Mouse (Mus musculus) heart, embryonic 15.5 days (tissue): Measurements from ENCODE around the gene Zfp385b. TPM values are rescaled to one million over a fixed set of nuclear protein-coding genes. Genes with fewer than 3 reads are reported as not detected.

Experiments used
- ATAC-seq: fragments of 200-750 bp; cut with Nextera tagmentation; replicated peaks from 2 replicates; pipeline ENCODE4 v1.8.0; 2017; ENCODE audit warnings: low read depth, moderate TSS enrichment; ENCODE audit not compliant: insufficient number of reproducible peaks, insufficient read depth, low FRiP score
- H3K27ac ChIP-seq: fragments of 300-500 bp; sonication (generic); 2 replicates; pipeline ENCODE4 v1.5.1; 2015; ENCODE audit warnings: mild to moderate bottlenecking, inconsistent platforms
- H3K27me3 ChIP-seq: fragments of 300-500 bp; sonication (generic); 2 replicates; pipeline ENCODE4 v1.6.1; 2015; ENCODE audit warnings: inconsistent platforms
- H3K36me3 ChIP-seq: fragments of 300-500 bp; sonication (generic); 2 replicates; pipeline ENCODE4 v1.6.1; 2015; ENCODE audit warnings: mild to moderate bottlenecking, inconsistent platforms
- H3K4me1 ChIP-seq: fragments of 300-500 bp; sonication (generic); replicated peaks from 2 replicates; pipeline ENCODE4 v1.6.1; 2015; ENCODE audit warnings: inconsistent platforms
- H3K4me2 ChIP-seq: fragments of 300-500 bp; sonication (generic); 2 replicates; pipeline ENCODE4 v1.6.1; 2015; ENCODE audit warnings: inconsistent platforms, mild to moderate bottlenecking, moderate library complexity
- H3K4me3 ChIP-seq: fragments of 300-500 bp; sonication (generic); 2 replicates; pipeline ENCODE4 v1.5.1; 2015; ENCODE audit warnings: mild to moderate bottlenecking, inconsistent platforms
- H3K9ac ChIP-seq: fragments of 300-500 bp; sonication (generic); 2 replicates; pipeline ENCODE4 v1.6.1; 2015; ENCODE audit warnings: mild to moderate bottlenecking, inconsistent platforms
- H3K9me3 ChIP-seq: fragments of 300-500 bp; sonication (generic); replicated peaks from 2 replicates; pipeline ENCODE4 v1.6.1; 2016; ENCODE audit warnings: inconsistent platforms
- WGBS: fragments of 180-500 bp; shearing (Covaris S2); methylation state at CpG from one replicate; pipeline ENCODE4 v1.1.7; 2015; ENCODE audit warnings: mixed read lengths; 5-methylcytosine and 5-hydroxymethylcytosine counted together
- polyA plus RNA-seq: library from polyadenylated mRNA; unstranded; fragments of >200 nt; fragmentation: Nextera tagmentation; extraction: Ambion mirVana; gene quantifications from 2 replicates; pipeline ENCODE4 v1.2.1, GENCODE M21; 2015

The Zfp385b gene
- polyA plus RNA-seq, 1 experiment from 2014 or later = 3.8 TPM

- no peak for ATAC-seq
- Histone ChIP-seq H3K27ac (no peak overlapping the region), H3K36me3 (no peaks in the 10 kb centered on the region), H3K9ac (no peak overlapping the region), H3K4me1 (peaks cover 7% of the 10 kb centered on the region), H3K9me3 (peaks cover 6% of the 10 kb centered on the region), H3K4me2 (no peak overlapping the region), H3K27me3 (no peaks in the 10 kb centered on the region), H3K4me3 (no peak overlapping the region)
- 76% methylated on average over 4 of the region's 4 CpGs for WGBS
Measured at GRCm38 (mm10) chr2:77586581-77587360, 232.7 kb downstream of the Zfp385b start.

DNA sequence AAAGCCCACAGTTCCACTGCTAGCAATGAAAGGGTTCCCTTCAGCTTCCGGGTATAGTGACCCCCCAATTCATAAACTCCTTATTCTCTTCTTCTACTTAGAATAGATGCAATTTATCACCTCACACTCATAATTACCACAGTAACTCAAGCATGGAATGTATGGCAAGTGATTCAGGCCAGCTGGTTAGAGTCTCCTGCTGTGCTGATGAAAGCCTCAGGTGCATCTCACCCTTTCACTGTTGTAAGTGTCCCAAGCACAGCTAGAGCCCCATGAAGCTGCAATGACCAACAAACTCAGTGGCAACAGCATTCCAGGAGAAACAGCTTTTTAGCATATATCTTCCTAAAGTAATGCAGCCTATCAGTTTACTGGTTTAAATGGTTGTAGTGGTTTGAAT is 235.9 kb downstream of the Zfp385b start:
- Histone ChIP-seq H3K4me2 (no peak overlapping the region), H3K27ac (no peak overlapping the region), H3K9me3 (peaks cover 6% of the 10 kb centered on the region), H3K27me3 (no peaks in the 10 kb centered on the region), H3K9ac (no peak overlapping the region), H3K36me3 (no peaks in the 10 kb centered on the region), H3K4me1 (peaks cover 1% of the 10 kb centered on the region), H3K4me3 (no peak overlapping the region)
- WGBS = 81% methylated on average over 1 of the region's 1 CpGs
- no peak for ATAC-seq

GRCm38 (mm10) chr2:77576571-77576970 is 242.9 kb downstream of the Zfp385b start:
- no peak overlapping the region for H3K9ac ChIP-seq
- H3K9me3 ChIP-seq = no peaks in the 10 kb centered on the region
- 80% methylated on average over 1 of the region's 1 CpGs for WGBS
- H3K36me3 ChIP-seq = no peaks in the 10 kb centered on the region
- no peak overlapping the region for H3K27ac ChIP-seq
- ATAC-seq = no peak
- no peaks in the 10 kb centered on the region for H3K27me3 ChIP-seq
- no peaks in the 10 kb centered on the region for H3K4me1 ChIP-seq
- H3K4me3 ChIP-seq = no peak overlapping the region
- no peak overlapping the region for H3K4me2 ChIP-seq

GRCm38 (mm10) chr2:77567528-77568435 is 251.7 kb downstream of the Zfp385b start:
- 63% methylated on average over 15 of the region's 15 CpGs for WGBS
- Histone ChIP-seq H3K27ac (no peak overlapping the region), H3K9ac (no peak overlapping the region), H3K27me3 (no peaks in the 10 kb centered on the region), H3K4me2 (no peak overlapping the region), H3K36me3 (no peaks in the 10 kb centered on the region), H3K4me1 (no peaks in the 10 kb centered on the region), H3K4me3 (no peak overlapping the region), H3K9me3 (no peaks in the 10 kb centered on the region)
- no peak for ATAC-seq

DNA sequence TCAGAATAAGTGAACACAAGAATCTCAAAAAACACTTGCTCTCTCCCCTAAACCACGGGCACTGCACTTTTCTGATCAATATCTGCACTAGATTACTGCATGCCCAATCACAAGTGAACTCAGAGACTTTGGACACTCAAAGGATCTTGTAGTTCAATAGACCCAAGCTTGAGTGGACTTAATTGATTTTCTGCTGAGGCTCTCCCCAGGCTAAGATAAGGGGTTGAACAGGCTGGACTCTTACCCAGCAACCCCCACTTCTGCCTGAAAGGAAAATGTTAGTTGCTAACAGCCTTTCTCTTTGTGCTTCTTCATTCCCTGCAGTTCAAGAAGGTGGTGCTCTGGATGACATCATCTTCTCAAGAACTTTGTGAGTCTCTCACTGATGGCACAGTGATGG is 255.7 kb downstream of the Zfp385b start:
- Histone ChIP-seq H3K36me3 (no peaks in the 10 kb centered on the region), H3K27me3 (no peaks in the 10 kb centered on the region), H3K4me2 (no peak overlapping the region), H3K4me1 (peaks cover 4% of the 10 kb centered on the region; the same call in 1 of the 2 replicates), H3K27ac (no peak overlapping the region), H3K9me3 (no peaks in the 10 kb centered on the region), H3K4me3 (no peak overlapping the region), H3K9ac (no peak overlapping the region)
- ATAC-seq = no peak
- 37% methylated on average over 1 of the region's 1 CpGs for WGBS

GRCm38 (mm10) chr2:77561941-77562340 is 257.5 kb downstream of the Zfp385b start:
- no peaks in the 10 kb centered on the region for H3K27me3 ChIP-seq
- no peak overlapping the region for H3K4me2 ChIP-seq
- no peak overlapping the region for H3K9ac ChIP-seq
- no peak overlapping the region for H3K4me3 ChIP-seq
- WGBS = 66% methylated on average over 5 of the region's 5 CpGs
- peaks cover 4% of the 10 kb centered on the region; the same call in 1 of the 2 replicates for H3K4me1 ChIP-seq
- no peak for ATAC-seq
- no peaks in the 10 kb centered on the region for H3K9me3 ChIP-seq
- no peak overlapping the region for H3K27ac ChIP-seq
- no peaks in the 10 kb centered on the region for H3K36me3 ChIP-seq

- H3K9ac ChIP-seq = no peak overlapping the region
- no peaks in the 10 kb centered on the region for H3K9me3 ChIP-seq
- no peak overlapping the region for H3K27ac ChIP-seq
- no peaks in the 10 kb centered on the region for H3K27me3 ChIP-seq
- H3K4me1 ChIP-seq = peaks cover 7% of the 10 kb centered on the region; the same call in 1 of the 2 replicates
- H3K4me2 ChIP-seq = no peak overlapping the region
- ATAC-seq = no peak
- H3K4me3 ChIP-seq = no peak overlapping the region
- 85% methylated on average over 4 of the region's 4 CpGs for WGBS
- no peaks in the 10 kb centered on the region for H3K36me3 ChIP-seq
Measured at GRCm38 (mm10) chr2:77556938-77557337, 262.5 kb downstream of the Zfp385b start.

GRCm38 (mm10) chr2:77555980-77556379 is 263.5 kb downstream of the Zfp385b start:
- Histone ChIP-seq H3K9ac (no peak overlapping the region), H3K27me3 (no peaks in the 10 kb centered on the region), H3K4me3 (no peak overlapping the region), H3K36me3 (no peaks in the 10 kb centered on the region), H3K4me1 (0 out of 2 replicates have a peak, but pooled peaks cover 6% of the 10 kb centered on the region), H3K9me3 (no peaks in the 10 kb centered on the region), H3K27ac (no peak overlapping the region), H3K4me2 (no peak overlapping the region)
- WGBS = 83% methylated on average over 7 of the region's 7 CpGs
- ATAC-seq = no peak

- no peak overlapping the region for H3K9ac ChIP-seq
- ATAC-seq = no peak
- H3K4me2 ChIP-seq = no peak overlapping the region
- H3K4me3 ChIP-seq = no peak overlapping the region
- no peak overlapping the region for H3K27ac ChIP-seq
- WGBS = 57% methylated on average over 8 of the region's 8 CpGs
- no peaks in the 10 kb centered on the region for H3K36me3 ChIP-seq
- no peaks in the 10 kb centered on the region for H3K27me3 ChIP-seq
- H3K4me1 ChIP-seq = 0 out of 2 replicates have a peak, but pooled peaks cover 6% of the 10 kb centered on the region
- no peaks in the 10 kb centered on the region for H3K9me3 ChIP-seq
Measured at GRCm38 (mm10) chr2:77552675-77553074, 266.8 kb downstream of the Zfp385b start.

GRCm38 (mm10) chr2:77543388-77543787 is 276.1 kb downstream of the Zfp385b start:
- Histone ChIP-seq H3K4me2 (no peak overlapping the region), H3K27me3 (no peaks in the 10 kb centered on the region), H3K4me3 (no peak overlapping the region), H3K9me3 (no peaks in the 10 kb centered on the region), H3K36me3 (no peaks in the 10 kb centered on the region), H3K4me1 (peaks cover 12% of the 10 kb centered on the region), H3K27ac (peak overlapping the region; percentile 70), H3K9ac (no peak overlapping the region)
- ATAC-seq = no peak
- whole genome bisulfite sequencing = 22% methylated on average over 1 of the region's 1 CpGs

DNA sequence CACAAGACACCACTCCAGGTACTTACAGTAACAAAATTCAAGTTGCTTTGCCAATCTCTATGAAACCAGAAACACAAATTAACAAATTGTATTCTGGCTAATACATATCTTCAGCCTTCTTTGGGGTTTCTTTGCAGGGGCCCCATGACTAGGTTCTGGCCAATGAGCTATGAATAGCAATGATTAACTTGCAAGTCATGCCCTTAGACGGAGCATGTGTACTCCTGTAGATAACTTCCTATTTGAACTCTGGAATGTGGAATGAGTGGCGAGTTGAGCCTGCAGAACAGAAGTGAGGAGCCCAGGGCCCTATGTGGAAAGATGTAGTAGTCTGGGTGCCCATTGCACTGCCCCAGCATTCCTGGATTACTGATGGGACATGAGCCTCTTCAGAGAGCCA is 276.8 kb downstream of the Zfp385b start:
- no peaks in the 10 kb centered on the region for H3K36me3 ChIP-seq
- H3K4me1 ChIP-seq = peaks cover 12% of the 10 kb centered on the region
- H3K4me3 ChIP-seq = no peak overlapping the region
- H3K27ac ChIP-seq = peak overlapping the region; percentile 70
- 16% methylated on average over 2 of the region's 2 CpGs for WGBS
- ATAC-seq = peak; percentile 73; the same call in 1 of the 2 replicates
- no peak overlapping the region for H3K9ac ChIP-seq
- no peaks in the 10 kb centered on the region for H3K27me3 ChIP-seq
- H3K4me2 ChIP-seq = no peak overlapping the region
- no peaks in the 10 kb centered on the region for H3K9me3 ChIP-seq
